Mouse (Mus musculus): Measurements from ENCODE around the gene H3f3a. TPM values are rescaled to one million over a fixed set of nuclear protein-coding genes. Genes with fewer than 3 reads are reported as not detected.

Gene H3f3a
- polyA plus RNA-seq, 1 experiment from 2014 or later: 3,199 TPM

- no peak overlapping the region for H3K27ac ChIP-seq
- no peak overlapping the region; the same call in 1 of the 2 replicates for H3K9ac ChIP-seq
- H3K27me3 ChIP-seq: no peaks in the 10 kb centered on the region
- ATAC-seq (ENCODE audit: low FRiP score, low read depth): no peak
- H3K4me3 ChIP-seq: no peak overlapping the region
- H3K36me3 ChIP-seq: peaks cover 4% of the 10 kb centered on the region
- H3K4me1 ChIP-seq: peaks cover 23% of the 10 kb centered on the region
- WGBS: 64% methylated on average over 12 of the region's 12 CpGs
- H3K9me3 ChIP-seq: no peaks in the 10 kb centered on the region
- H3K4me2 ChIP-seq (replicated peaks): no peak overlapping the region
Observed at GRCm38 (mm10) chr1:180815371-180816024, 1.8 kb upstream of the H3f3a start.

DNA sequence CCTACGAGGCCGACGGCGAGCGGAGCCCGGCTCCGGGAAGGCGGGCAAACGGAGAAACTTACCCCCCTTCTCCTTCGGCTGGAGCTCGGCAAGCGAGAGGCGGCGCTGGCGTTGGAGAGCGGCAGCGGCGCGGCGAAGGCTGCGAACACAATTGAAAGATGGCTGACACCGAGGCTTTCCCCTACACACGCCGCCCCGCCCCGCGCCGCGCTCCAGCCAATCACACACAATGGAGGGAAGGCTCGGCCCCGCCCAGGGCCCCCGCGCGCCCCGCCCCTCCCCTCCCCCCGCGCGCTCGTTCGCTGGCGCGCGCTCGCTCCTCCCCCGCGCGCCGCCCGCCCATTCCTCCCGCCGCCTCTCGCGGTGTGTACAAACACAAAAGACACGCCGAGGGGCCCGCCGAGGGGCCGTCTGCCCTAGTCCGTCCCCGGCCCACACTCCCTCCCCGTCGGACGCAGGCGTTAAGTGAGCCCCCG lies 296 bp downstream of the H3f3a start:
- H3K9me3 ChIP-seq: no peaks in the 10 kb centered on the region
- H3K4me3 ChIP-seq: peak overlapping the region; percentile 97
- H3K4me2 ChIP-seq (replicated peaks): peak overlapping the region; percentile 72
- peak overlapping the region; percentile 100 for H3K9ac ChIP-seq
- no peaks in the 10 kb centered on the region for H3K27me3 ChIP-seq
- WGBS: under 1% methylated on average over 27 of the region's 65 CpGs
- H3K4me1 ChIP-seq: peaks cover 38% of the 10 kb centered on the region
- H3K27ac ChIP-seq: peak overlapping the region; percentile 100
- H3K36me3 ChIP-seq: peaks cover 20% of the 10 kb centered on the region
- ATAC-seq (ENCODE audit: low FRiP score, low read depth): peak; percentile 95

GRCm38 (mm10) chr1:180812463-180813408 lies 1.0 kb downstream of the H3f3a start:
- Histone ChIP-seq H3K4me2 (replicated peaks) (peak overlapping the region; percentile 64), H3K27me3 (no peaks in the 10 kb centered on the region), H3K9ac (peak overlapping the region; percentile 100), H3K4me1 (peaks cover 42% of the 10 kb centered on the region), H3K9me3 (no peaks in the 10 kb centered on the region), H3K4me3 (peak overlapping the region; percentile 97), H3K27ac (peak overlapping the region; percentile 100), H3K36me3 (peaks cover 25% of the 10 kb centered on the region)
- peak; percentile 13 for ATAC-seq (ENCODE audit: low FRiP score, low read depth)
- under 1% methylated on average over 71 of the region's 71 CpGs for WGBS

- ATAC-seq (ENCODE audit: low FRiP score, low read depth): no peak
- H3K4me1 ChIP-seq: peaks cover 50% of the 10 kb centered on the region
- no peaks in the 10 kb centered on the region for H3K27me3 ChIP-seq
- H3K4me2 ChIP-seq (replicated peaks): peak overlapping the region; percentile 64
- H3K9me3 ChIP-seq: no peaks in the 10 kb centered on the region
- H3K36me3 ChIP-seq: peaks cover 34% of the 10 kb centered on the region
- peak overlapping the region; percentile 100 for H3K27ac ChIP-seq
- H3K9ac ChIP-seq: peak overlapping the region; percentile 100
- H3K4me3 ChIP-seq: peak overlapping the region; percentile 97
- WGBS: 5% methylated on average over 27 of the region's 27 CpGs
Observed at GRCm38 (mm10) chr1:180811596-180812462, 1.9 kb downstream of the H3f3a start.

GRCm38 (mm10) chr1:180810976-180811375 lies 2.8 kb downstream of the H3f3a start:
- Histone ChIP-seq H3K4me3 (peak overlapping the region; percentile 97), H3K4me1 (peaks cover 50% of the 10 kb centered on the region), H3K9me3 (no peaks in the 10 kb centered on the region), H3K27me3 (no peaks in the 10 kb centered on the region), H3K36me3 (peaks cover 43% of the 10 kb centered on the region), H3K9ac (peak overlapping the region; percentile 26; the same call in 1 of the 2 replicates), H3K27ac (no peak overlapping the region), H3K4me2 (replicated peaks) (peak overlapping the region; percentile 64)
- ATAC-seq (ENCODE audit: low FRiP score, low read depth): no peak
- 55% methylated on average over 7 of the region's 7 CpGs for WGBS

DNA sequence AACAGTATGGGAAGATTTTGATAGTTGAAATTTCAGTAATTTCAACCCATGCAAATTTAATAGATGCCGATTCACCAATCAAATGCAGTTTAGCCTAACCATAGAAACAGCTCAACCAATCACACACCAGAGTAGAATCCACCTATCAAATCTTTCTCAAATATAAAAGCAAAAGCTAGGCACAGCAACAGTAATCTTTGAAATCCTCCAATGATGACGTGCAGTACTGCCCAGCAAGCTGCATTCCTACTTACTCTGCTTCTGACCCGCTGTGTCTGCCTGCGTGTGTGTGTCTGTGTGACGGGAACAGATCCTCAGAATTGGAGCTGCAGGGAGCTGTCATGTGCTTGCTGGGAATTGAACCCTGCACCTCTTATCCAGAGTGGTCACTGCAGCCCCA lies 4.9 kb downstream of the H3f3a start:
- Histone ChIP-seq H3K36me3 (peaks cover 64% of the 10 kb centered on the region), H3K4me1 (peaks cover 33% of the 10 kb centered on the region), H3K27me3 (no peaks in the 10 kb centered on the region), H3K9me3 (no peaks in the 10 kb centered on the region), H3K4me2 (replicated peaks) (peak overlapping the region; percentile 15), H3K4me3 (peak overlapping the region; percentile 11; the same call in 1 of the 2 replicates), H3K27ac (no peak overlapping the region), H3K9ac (no peak overlapping the region)
- WGBS: 81% methylated on average over 5 of the region's 5 CpGs
- no peak for ATAC-seq (ENCODE audit: low FRiP score, low read depth)

GRCm38 (mm10) chr1:180803881-180804280 lies 9.9 kb downstream of the H3f3a start:
- H3K4me3 ChIP-seq: no peak overlapping the region
- no peaks in the 10 kb centered on the region for H3K27me3 ChIP-seq
- no peak overlapping the region for H3K9ac ChIP-seq
- peaks cover 14% of the 10 kb centered on the region for H3K4me1 ChIP-seq
- 91% methylated on average over 6 of the region's 6 CpGs for WGBS
- H3K36me3 ChIP-seq: peaks cover 82% of the 10 kb centered on the region
- no peak overlapping the region for H3K27ac ChIP-seq
- no peak overlapping the region for H3K4me2 ChIP-seq (replicated peaks)
- H3K9me3 ChIP-seq: no peaks in the 10 kb centered on the region
- ATAC-seq (ENCODE audit: low FRiP score, low read depth): no peak

DNA sequence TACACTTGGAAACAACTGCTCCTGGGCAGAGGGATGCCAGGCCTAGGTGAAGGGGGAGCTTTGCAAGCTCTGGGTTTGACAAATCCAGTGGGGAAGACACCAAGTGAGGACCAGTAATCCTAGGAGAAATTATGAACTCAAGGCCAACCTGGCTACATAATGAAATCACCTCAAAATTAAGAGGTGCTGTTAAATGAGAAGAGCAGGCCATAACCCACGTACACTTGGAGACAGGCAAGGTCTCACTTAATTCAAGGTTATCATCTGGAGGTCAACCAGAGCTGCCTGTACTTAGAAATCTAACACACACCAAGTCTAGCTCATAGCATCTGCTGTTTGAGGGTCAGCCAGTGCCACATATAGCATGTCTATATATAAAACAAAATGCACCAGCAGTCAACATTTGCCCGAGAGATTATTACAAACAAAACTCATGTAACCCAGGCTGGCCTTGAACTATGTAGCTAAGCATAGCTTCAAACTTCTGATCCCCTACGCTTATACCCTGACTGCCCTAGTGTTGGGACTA lies 12.2 kb downstream of the H3f3a start:
- WGBS: 84% methylated on average over 3 of the region's 3 CpGs
- Histone ChIP-seq H3K9me3 (no peaks in the 10 kb centered on the region), H3K9ac (no peak overlapping the region), H3K4me3 (no peak overlapping the region), H3K27me3 (no peaks in the 10 kb centered on the region), H3K27ac (no peak overlapping the region), H3K4me2 (replicated peaks) (no peak overlapping the region), H3K36me3 (peaks cover 62% of the 10 kb centered on the region), H3K4me1 (no peaks in the 10 kb centered on the region; the same call in 1 of the 2 replicates)
- no peak for ATAC-seq (ENCODE audit: low FRiP score, low read depth)

DNA sequence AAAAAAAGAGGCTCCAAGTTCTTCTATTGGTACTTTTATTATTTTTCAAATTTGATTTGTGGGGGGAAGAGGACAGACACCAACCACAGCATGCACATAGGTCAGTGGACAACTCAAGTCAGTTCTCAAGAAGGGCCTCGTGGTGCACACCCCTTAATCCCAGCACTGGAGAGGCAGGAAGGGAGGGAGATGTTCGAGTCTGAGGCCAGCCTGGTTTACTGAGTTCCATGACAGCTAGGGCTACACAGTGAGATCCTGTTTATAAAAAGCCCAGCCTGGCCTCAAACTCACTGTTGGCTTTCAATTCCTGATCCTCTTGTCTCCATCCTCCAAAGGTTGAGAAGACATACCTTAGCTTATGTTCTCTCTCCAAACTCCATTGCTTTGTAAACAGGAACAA lies 12.9 kb downstream of the H3f3a start:
- no peak for ATAC-seq (ENCODE audit: low FRiP score, low read depth)
- peaks cover 55% of the 10 kb centered on the region for H3K36me3 ChIP-seq
- H3K4me3 ChIP-seq: no peak overlapping the region
- no peak overlapping the region for H3K9ac ChIP-seq
- no peak overlapping the region for H3K4me2 ChIP-seq (replicated peaks)
- no peak overlapping the region for H3K27ac ChIP-seq
- WGBS: 72% methylated on average over 2 of the region's 2 CpGs
- H3K9me3 ChIP-seq: no peaks in the 10 kb centered on the region
- no peaks in the 10 kb centered on the region for H3K4me1 ChIP-seq
- H3K27me3 ChIP-seq: no peaks in the 10 kb centered on the region

DNA sequence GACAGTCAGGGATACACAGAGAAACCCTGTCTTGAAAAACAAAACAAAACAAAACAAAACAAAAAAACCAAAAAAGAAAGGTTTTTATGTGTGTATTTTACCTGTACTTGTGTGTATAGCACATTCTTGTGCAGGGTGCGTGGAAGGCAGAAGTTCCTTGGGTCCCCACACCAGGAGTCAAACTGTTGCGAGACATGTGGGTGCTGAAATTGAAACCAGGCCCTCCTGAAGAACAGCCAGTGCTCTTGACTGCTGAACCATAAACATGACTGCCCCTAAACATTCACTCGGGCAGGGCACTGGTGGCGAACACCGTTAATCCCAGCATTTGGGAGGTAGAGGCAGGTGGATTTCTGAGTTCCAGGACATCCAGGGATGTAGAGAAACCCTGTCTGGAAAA lies 13.7 kb downstream of the H3f3a start:
- no peak for ATAC-seq (ENCODE audit: low FRiP score, low read depth)
- H3K4me3 ChIP-seq: no peak overlapping the region
- H3K4me2 ChIP-seq (replicated peaks): no peak overlapping the region
- H3K36me3 ChIP-seq: peaks cover 47% of the 10 kb centered on the region
- no peak overlapping the region for H3K27ac ChIP-seq
- no peaks in the 10 kb centered on the region for H3K9me3 ChIP-seq
- no peaks in the 10 kb centered on the region for H3K4me1 ChIP-seq
- no peak overlapping the region for H3K9ac ChIP-seq
- no peaks in the 10 kb centered on the region for H3K27me3 ChIP-seq
- WGBS: 81% methylated on average over 5 of the region's 5 CpGs

GRCm38 (mm10) chr1:180799253-180799652 lies 14.5 kb downstream of the H3f3a start:
- ATAC-seq (ENCODE audit: low FRiP score, low read depth): no peak
- H3K36me3 ChIP-seq: peaks cover 40% of the 10 kb centered on the region
- no peaks in the 10 kb centered on the region for H3K9me3 ChIP-seq
- H3K9ac ChIP-seq: no peak overlapping the region
- H3K27ac ChIP-seq: no peak overlapping the region
- no peak overlapping the region for H3K4me3 ChIP-seq
- H3K4me2 ChIP-seq (replicated peaks): no peak overlapping the region
- H3K4me1 ChIP-seq: peaks cover 4% of the 10 kb centered on the region
- no peaks in the 10 kb centered on the region for H3K27me3 ChIP-seq
- 86% methylated on average over 5 of the region's 5 CpGs for whole genome bisulfite sequencing
